Mouse (Mus musculus) T-helper 17 cell (primary cell): ENCODE measurements around the gene Gm28036.

Experiments used
- in situ Hi-C, 2 experiments: fragments of 300-600 bp; cut with MboI, MseI; formaldehyde crosslinking; loops; 1 replicate in 1 of 2; 2 replicates in 1 of 2; pipeline ENCODE4 v1.15.1; 2025; ENCODE audit warnings: high pct_unique_total_duplicates in 2 of 2

Gene Gm28036

GRCm38 (mm10) chr2:156087391-156088110 lies 39.3 kb downstream of the Gm28036 start:
- in situ Hi-C loops: no loop called here

GRCm38 (mm10) chr2:156084541-156084940 lies 42.4 kb downstream of the Gm28036 start:
- in situ Hi-C loops: no loop called here

- in situ Hi-C loops: no loop called here
Measured at GRCm38 (mm10) chr2:156080391-156080790, 46.5 kb downstream of the Gm28036 start.

- in situ Hi-C loops: no loop called here
Measured at GRCm38 (mm10) chr2:156079674-156080073, 47.2 kb downstream of the Gm28036 start.

GRCm38 (mm10) chr2:156079183-156079560 lies 47.7 kb downstream of the Gm28036 start:
- in situ Hi-C loops: no loop called here

- in situ Hi-C loops: no loop called here
Measured at GRCm38 (mm10) chr2:156078421-156079182, 48.3 kb downstream of the Gm28036 start.

GRCm38 (mm10) chr2:156077461-156077860 lies 49.4 kb downstream of the Gm28036 start:
- in situ Hi-C loops: no loop called here

- in situ Hi-C loops: no loop called here
Measured at GRCm38 (mm10) chr2:156073725-156074124, 53.2 kb downstream of the Gm28036 start.

GRCm38 (mm10) chr2:156071236-156071635 lies 55.7 kb downstream of the Gm28036 start:
- in situ Hi-C loops: no loop called here

GRCm38 (mm10) chr2:156067916-156068315 lies 59.0 kb downstream of the Gm28036 start:
- in situ Hi-C loops: no loop called here

- in situ Hi-C loops: no loop called here
Measured at GRCm38 (mm10) chr2:156066126-156066525, 60.8 kb downstream of the Gm28036 start.

GRCm38 (mm10) chr2:156065099-156066041 lies 61.5 kb downstream of the Gm28036 start, which contains the start of gene Spag4:
TSS of gene Spag4 (plus strand) at chr2:156065175.
- in situ Hi-C loops: no loop called here

GRCm38 (mm10) chr2:156052816-156053215 lies 74.1 kb downstream of the Gm28036 start, which contains the start of gene Fer1l4:
TSS of gene Fer1l4 (minus strand) at chr2:156052947.
- in situ Hi-C loops: no loop called here

- in situ Hi-C loops: loop anchor here (10.0 kb wide), 2 partner anchors 1027 to 1073 kb away; partner anchors contain the start of gene Soga1 (in 1 of the 2)
Measured at GRCm38 (mm10) chr2:156047929-156048328, 79.0 kb downstream of the Gm28036 start.

- in situ Hi-C loops: loop anchor here (10.0 kb wide), 2 partner anchors 1032 to 1068 kb away; partner anchors contain the start of gene Soga1 (in 1 of the 2)
Measured at GRCm38 (mm10) chr2:156042903-156043302, 84.0 kb downstream of the Gm28036 start.

GRCm38 (mm10) chr2:156039390-156039789 lies 87.5 kb downstream of the Gm28036 start:
- in situ Hi-C loops: loop anchor here in 1 of 2 experiments (10.0 kb wide), 1 partner anchor 1405 kb away; no protein-coding TSS in a partner anchor

GRCm38 (mm10) chr2:156025482-156025881 lies 101.4 kb downstream of the Gm28036 start:
- in situ Hi-C loops: no loop called here
